Mouse (Mus musculus) neural tube, embryonic 15.5 days (tissue): ENCODE results near the gene Cant1. TPM values are rescaled to one million over a fixed set of nuclear protein-coding genes. Genes with fewer than 3 reads are reported as not detected.
A peak's percentile ranks its signal among the peaks of the same experiment; 100 is the strongest.

ENCODE experiments used
- ATAC-seq: fragments of 200-750 bp; cut with Nextera tagmentation; 2 replicates; pipeline ENCODE4 v1.8.0; 2017; ENCODE audit warnings: mild to moderate bottlenecking, moderate TSS enrichment, moderate library complexity; ENCODE audit not compliant: low FRiP score
- H3K27ac ChIP-seq: fragments of 300-500 bp; sonication (generic); replicated peaks from 2 replicates; pipeline ENCODE4 v1.5.1; 2015; ENCODE audit warnings: mild to moderate bottlenecking, inconsistent platforms
- H3K27me3 ChIP-seq: fragments of 300-500 bp; sonication (generic); replicated peaks from 2 replicates; pipeline ENCODE4 v1.6.1; 2015; ENCODE audit warnings: inconsistent platforms
- H3K36me3 ChIP-seq: fragments of 300-500 bp; sonication (generic); 2 replicates; pipeline ENCODE4 v1.6.1; 2015; ENCODE audit warnings: inconsistent platforms
- H3K4me1 ChIP-seq: fragments of 300-500 bp; sonication (generic); 2 replicates; pipeline ENCODE4 v1.6.1; 2015; ENCODE audit warnings: inconsistent platforms
- H3K4me2 ChIP-seq: fragments of 300-500 bp; sonication (generic); 2 replicates; pipeline ENCODE4 v1.6.1; 2015; ENCODE audit warnings: inconsistent platforms, mild to moderate bottlenecking, moderate library complexity
- H3K4me3 ChIP-seq: fragments of 300-500 bp; sonication (generic); replicated peaks from 2 replicates; pipeline ENCODE4 v1.5.1; 2015; ENCODE audit warnings: mild to moderate bottlenecking, inconsistent platforms
- H3K9ac ChIP-seq: fragments of 300-500 bp; sonication (generic); replicated peaks from 2 replicates; pipeline ENCODE4 v1.6.1; 2015; ENCODE audit warnings: mild to moderate bottlenecking, inconsistent platforms
- H3K9me3 ChIP-seq: fragments of 300-500 bp; sonication (generic); replicated peaks from 2 replicates; pipeline ENCODE4 v1.6.1; 2016; ENCODE audit warnings: inconsistent platforms
- WGBS: fragments of 180-500 bp; shearing (Covaris S2); methylation state at CpG from one replicate; pipeline ENCODE4 v1.1.7; 2015; ENCODE audit warnings: mixed read lengths; 5-methylcytosine and 5-hydroxymethylcytosine counted together
- polyA plus RNA-seq: library from polyadenylated mRNA; unstranded; fragments of >200 nt; fragmentation: Nextera tagmentation; extraction: Ambion mirVana; gene quantifications from 2 replicates; pipeline ENCODE4 v1.2.1, GENCODE M21; 2015

Cant1 gene
- polyA plus RNA-seq, 1 experiment from 2014 or later: 29.4 TPM

GRCm38 (mm10) chr11:118368330-118368729 lies 50.6 kb downstream of the Cant1 start:
- Histone ChIP-seq H3K9me3 (no peaks in the 10 kb centered on the region), H3K4me1 (peaks cover 4% of the 10 kb centered on the region; the same call in 1 of the 2 replicates), H3K27me3 (no peaks in the 10 kb centered on the region), H3K9ac (no peak overlapping the region), H3K36me3 (no peaks in the 10 kb centered on the region), H3K27ac (no peak overlapping the region), H3K4me2 (no peak overlapping the region), H3K4me3 (no peak overlapping the region)
- 59% methylated on average over 3 of the region's 3 CpGs for WGBS
- ATAC-seq: no peak

- H3K9ac ChIP-seq: no peak overlapping the region
- H3K9me3 ChIP-seq: no peaks in the 10 kb centered on the region
- H3K4me1 ChIP-seq: peaks cover 15% of the 10 kb centered on the region; the same call in 1 of the 2 replicates
- no peak overlapping the region for H3K27ac ChIP-seq
- no peak overlapping the region for H3K4me3 ChIP-seq
- H3K27me3 ChIP-seq: no peaks in the 10 kb centered on the region
- ATAC-seq: no peak
- H3K4me2 ChIP-seq: no peak overlapping the region
- no peaks in the 10 kb centered on the region for H3K36me3 ChIP-seq
- 77% methylated on average over 8 of the region's 8 CpGs for WGBS
Observed at GRCm38 (mm10) chr11:118366559-118366958, 52.3 kb downstream of the Cant1 start.

- H3K36me3 ChIP-seq: no peaks in the 10 kb centered on the region
- no peak overlapping the region for H3K27ac ChIP-seq
- H3K9ac ChIP-seq: no peak overlapping the region
- H3K27me3 ChIP-seq: no peaks in the 10 kb centered on the region
- H3K4me2 ChIP-seq: no peak overlapping the region
- no peak for ATAC-seq
- H3K4me1 ChIP-seq: peaks cover 15% of the 10 kb centered on the region; the same call in 1 of the 2 replicates
- 83% methylated on average over 3 of the region's 3 CpGs for WGBS
- no peaks in the 10 kb centered on the region for H3K9me3 ChIP-seq
- H3K4me3 ChIP-seq: no peak overlapping the region
Observed at GRCm38 (mm10) chr11:118366108-118366507, 52.8 kb downstream of the Cant1 start.

- no peak overlapping the region for H3K4me2 ChIP-seq
- H3K4me3 ChIP-seq: no peak overlapping the region
- H3K27ac ChIP-seq: no peak overlapping the region; the same call in 1 of the 2 replicates
- H3K4me1 ChIP-seq: peaks cover 15% of the 10 kb centered on the region; the same call in 1 of the 2 replicates
- H3K9me3 ChIP-seq: no peaks in the 10 kb centered on the region
- H3K27me3 ChIP-seq: no peaks in the 10 kb centered on the region
- WGBS: 83% methylated on average over 7 of the region's 7 CpGs
- H3K36me3 ChIP-seq: no peaks in the 10 kb centered on the region
- no peak for ATAC-seq
- no peak overlapping the region for H3K9ac ChIP-seq
Observed at GRCm38 (mm10) chr11:118365171-118365570, 53.7 kb downstream of the Cant1 start.

GRCm38 (mm10) chr11:118364021-118364420 lies 54.9 kb downstream of the Cant1 start:
- no peak overlapping the region for H3K27ac ChIP-seq
- H3K27me3 ChIP-seq: no peaks in the 10 kb centered on the region
- H3K9me3 ChIP-seq: no peaks in the 10 kb centered on the region
- H3K4me2 ChIP-seq: no peak overlapping the region
- WGBS: 88% methylated on average over 4 of the region's 4 CpGs
- H3K36me3 ChIP-seq: no peaks in the 10 kb centered on the region
- H3K9ac ChIP-seq: no peak overlapping the region
- ATAC-seq: no peak
- H3K4me1 ChIP-seq: peaks cover 15% of the 10 kb centered on the region; the same call in 1 of the 2 replicates
- no peak overlapping the region for H3K4me3 ChIP-seq

- 0 out of 2 replicates have a peak overlapping the region, but pooled peaks have one; percentile 41 for H3K27ac ChIP-seq
- no peak overlapping the region for H3K4me3 ChIP-seq
- no peak overlapping the region for H3K9ac ChIP-seq
- H3K9me3 ChIP-seq: no peaks in the 10 kb centered on the region
- no peaks in the 10 kb centered on the region for H3K27me3 ChIP-seq
- peak overlapping the region; percentile 30; the same call in 1 of the 2 replicates for H3K4me2 ChIP-seq
- no peak for ATAC-seq
- no peaks in the 10 kb centered on the region for H3K36me3 ChIP-seq
- WGBS: 18% methylated on average over 8 of the region's 8 CpGs
- peaks cover 15% of the 10 kb centered on the region; the same call in 1 of the 2 replicates for H3K4me1 ChIP-seq
Observed at GRCm38 (mm10) chr11:118362971-118363518, 55.8 kb downstream of the Cant1 start.

GRCm38 (mm10) chr11:118362501-118362900 lies 56.4 kb downstream of the Cant1 start:
- H3K9ac ChIP-seq: no peak overlapping the region
- peaks cover 15% of the 10 kb centered on the region; the same call in 1 of the 2 replicates for H3K4me1 ChIP-seq
- H3K27ac ChIP-seq: no peak overlapping the region
- H3K9me3 ChIP-seq: no peaks in the 10 kb centered on the region
- no peak for ATAC-seq
- H3K4me2 ChIP-seq: no peak overlapping the region
- 94% methylated on average over 1 of the region's 1 CpGs for WGBS
- no peaks in the 10 kb centered on the region for H3K36me3 ChIP-seq
- H3K4me3 ChIP-seq: no peak overlapping the region
- no peaks in the 10 kb centered on the region for H3K27me3 ChIP-seq

- H3K27ac ChIP-seq: no peak overlapping the region
- no peaks in the 10 kb centered on the region for H3K9me3 ChIP-seq
- ATAC-seq: no peak
- H3K36me3 ChIP-seq: no peaks in the 10 kb centered on the region
- no peak overlapping the region for H3K4me3 ChIP-seq
- H3K27me3 ChIP-seq: no peaks in the 10 kb centered on the region
- no peak overlapping the region for H3K9ac ChIP-seq
- H3K4me1 ChIP-seq: peaks cover 16% of the 10 kb centered on the region
- 82% methylated on average over 10 of the region's 10 CpGs for WGBS
- no peak overlapping the region for H3K4me2 ChIP-seq
Observed at GRCm38 (mm10) chr11:118360907-118361341, 58.0 kb downstream of the Cant1 start.

GRCm38 (mm10) chr11:118360491-118360890 lies 58.4 kb downstream of the Cant1 start:
- WGBS: 83% methylated on average over 7 of the region's 7 CpGs

More at GRCm38 (mm10) chr11:118360491-118360890, 58.4 kb downstream of the Cant1 start:
- peaks cover 20% of the 10 kb centered on the region for H3K4me1 ChIP-seq
- H3K27me3 ChIP-seq: no peaks in the 10 kb centered on the region
- H3K4me2 ChIP-seq: no peak overlapping the region
- no peaks in the 10 kb centered on the region for H3K9me3 ChIP-seq
- no peaks in the 10 kb centered on the region for H3K36me3 ChIP-seq
- ATAC-seq: no peak
- no peak overlapping the region for H3K27ac ChIP-seq
- no peak overlapping the region for H3K4me3 ChIP-seq
- no peak overlapping the region for H3K9ac ChIP-seq

Other genes with a start within 250 kb of the Cant1 start
- 22.5 and 24.8 TPM in 2 replicates for gene Cyth1, start 170.5 kb downstream of the Cant1 start, polyA plus RNA-seq
- gene Usp36, start 128.8 kb downstream of the Cant1 start, polyA plus RNA-seq: 17.5 and 19.5 TPM in 2 replicates
- 0.18 and 0.37 TPM in 2 replicates for gene Cep295nl, start 76.6 kb downstream of the Cant1 start, polyA plus RNA-seq
- gene Timp2, start 63.3 kb downstream of the Cant1 start, polyA plus RNA-seq: 84.6 and 86.6 TPM in 2 replicates
- 3.6 and 20.7 TPM in 2 replicates for gene Lgals3bp, start 17.0 kb downstream of the Cant1 start, polyA plus RNA-seq
- 4.8 and 6.7 TPM in 2 replicates for gene C1qtnf1, start 9.1 kb upstream of the Cant1 start, polyA plus RNA-seq
- gene Engase, start 57.7 kb upstream of the Cant1 start, polyA plus RNA-seq: 7.1 and 8.7 TPM in 2 replicates